Mouse (Mus musculus) urinary bladder, postnatal 36 days (tissue): ENCODE results near the gene Fam107a.

Experiments
- DNase-seq, 2 experiments: peaks; one replicate each; pipeline ENCODE4 v3.0.0; 2022; ENCODE audit warnings: low spot score in 2 of 2, mixed read lengths in 1 of 2

The Fam107a gene

DNA sequence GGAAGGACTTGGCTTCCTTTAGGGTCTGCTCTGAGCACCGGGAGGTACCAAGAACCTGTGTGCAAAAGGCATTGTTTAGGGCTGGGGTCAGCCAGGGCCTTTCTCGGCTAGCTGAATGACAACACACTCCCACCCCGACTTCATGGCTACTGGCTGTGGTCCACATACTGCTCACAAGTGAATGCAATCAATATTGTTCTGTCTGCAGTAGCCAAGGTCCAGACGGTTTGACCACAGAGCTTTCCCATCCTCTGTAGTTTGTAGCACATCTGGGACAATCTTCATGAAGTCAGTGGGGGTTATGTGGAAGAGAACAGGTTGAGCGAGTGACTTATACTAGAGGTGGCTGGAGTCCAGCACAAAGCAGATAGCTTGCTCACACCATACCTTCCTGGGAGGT is 60.9 kb downstream of the Fam107a start:
- no peak for DNase-seq

DNA sequence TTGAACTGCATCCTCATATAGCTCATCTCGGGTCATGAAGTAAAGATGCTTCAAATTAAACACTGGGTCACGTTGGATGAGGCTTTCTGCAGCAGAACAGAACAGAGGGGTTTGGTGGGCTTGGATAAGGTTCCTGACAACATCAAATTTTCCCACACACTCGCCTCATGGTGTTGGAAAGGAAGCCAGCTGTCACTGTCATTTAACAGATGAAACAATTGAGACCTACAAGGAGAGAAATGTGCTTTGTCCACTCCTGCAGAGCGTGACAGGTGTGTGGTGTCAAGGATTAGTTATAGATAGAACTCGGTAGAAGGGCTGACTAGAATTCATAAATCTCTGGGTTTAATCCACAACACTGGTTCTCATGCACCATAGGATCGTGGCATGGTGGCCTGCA is 61.8 kb downstream of the Fam107a start:
- DNase-seq = no peak

DNA sequence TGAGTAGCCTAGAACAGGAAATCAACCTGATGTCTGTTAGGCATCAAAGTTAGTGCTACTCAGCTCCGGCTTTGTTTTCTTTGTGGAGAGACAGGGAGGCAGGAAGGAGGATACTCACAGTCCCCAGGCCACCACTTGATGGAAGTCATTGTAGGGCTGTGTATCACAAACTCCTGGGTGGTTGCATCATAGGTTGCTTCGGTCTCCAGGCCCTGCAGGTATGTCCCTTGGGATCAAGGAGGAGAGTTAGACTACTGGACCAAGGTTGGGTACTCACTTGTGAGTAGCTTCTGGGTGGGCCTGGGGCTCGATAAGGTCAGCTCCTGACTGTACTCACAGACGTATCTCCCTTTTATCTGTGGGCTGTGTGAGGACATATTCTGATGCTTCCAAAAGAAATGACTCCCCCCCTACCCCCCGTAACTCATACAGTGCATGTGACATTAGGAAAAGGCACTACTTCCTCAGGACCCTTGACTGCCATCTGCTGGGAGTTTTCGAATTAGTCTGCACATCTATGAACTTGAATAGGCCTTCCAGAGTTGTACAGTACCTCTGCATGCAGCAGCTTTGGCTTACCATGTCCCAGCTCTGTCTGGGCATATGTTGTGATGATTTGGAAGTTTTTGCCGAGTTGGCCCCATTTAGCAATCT is 62.6 kb downstream of the Fam107a start:
- peak; percentile 30 to 41 for DNase-seq

DNA sequence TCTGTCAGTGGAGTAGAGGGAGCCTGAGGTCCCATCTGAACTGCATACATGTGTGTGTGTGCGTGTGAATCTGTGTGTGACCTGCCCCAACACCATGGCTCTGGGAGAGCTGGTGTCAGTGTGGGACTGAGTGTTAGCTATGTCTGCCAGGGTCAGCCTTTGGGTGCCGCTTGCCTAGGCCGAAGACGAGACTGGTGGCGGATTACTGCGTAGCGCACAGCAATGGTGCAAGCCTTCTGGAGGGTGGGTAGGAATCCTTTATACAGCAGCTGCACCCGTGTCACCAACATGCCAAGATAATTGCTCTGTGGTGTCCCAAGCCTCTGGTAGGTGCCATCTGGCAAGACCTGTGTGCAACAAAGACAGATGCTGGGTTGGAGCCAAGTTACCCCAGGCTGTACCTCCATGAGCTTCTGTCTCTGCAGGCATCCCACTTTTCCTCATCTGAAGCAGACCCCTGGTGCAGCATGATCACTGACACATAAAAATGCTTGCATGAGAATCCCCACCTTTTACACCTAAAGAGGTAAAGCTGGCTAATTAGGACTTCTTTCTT is 66.4 kb downstream of the Fam107a start:
- DNase-seq = no peak

DNA sequence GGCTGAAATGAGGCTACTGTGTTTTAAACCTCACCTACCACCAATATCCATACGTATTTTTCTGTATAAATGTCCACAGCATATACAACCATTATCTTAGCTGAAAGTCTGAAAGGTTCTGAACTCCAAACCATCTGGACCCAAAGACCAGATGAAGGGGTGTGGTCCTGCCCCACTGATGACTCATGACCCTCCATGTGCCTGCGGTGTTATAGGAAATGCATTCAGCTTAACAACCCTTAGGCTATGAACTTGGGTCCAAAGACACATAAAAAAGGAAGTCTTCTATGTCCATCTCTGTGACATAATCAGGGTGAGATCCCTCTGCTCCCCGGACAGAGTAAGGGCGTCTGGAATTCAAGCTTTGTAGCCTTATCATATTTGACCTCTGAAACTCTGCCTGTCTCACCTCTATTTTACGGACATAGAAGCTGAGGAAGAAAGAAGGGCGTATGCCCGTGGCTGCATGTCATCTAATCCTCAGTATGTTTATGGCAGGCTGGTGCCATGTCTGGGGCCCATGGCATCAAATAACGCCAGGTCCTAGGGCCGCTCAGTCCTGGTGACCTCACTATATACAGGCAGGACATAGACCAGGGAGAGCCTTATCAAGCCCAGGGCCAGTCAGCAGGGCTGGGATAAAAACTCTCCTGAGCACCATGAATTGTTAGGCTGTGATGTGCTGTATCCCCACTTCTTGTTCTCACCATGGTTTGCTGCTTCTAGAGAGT is 67.5 kb downstream of the Fam107a start:
- DNase-seq = no peak

DNA sequence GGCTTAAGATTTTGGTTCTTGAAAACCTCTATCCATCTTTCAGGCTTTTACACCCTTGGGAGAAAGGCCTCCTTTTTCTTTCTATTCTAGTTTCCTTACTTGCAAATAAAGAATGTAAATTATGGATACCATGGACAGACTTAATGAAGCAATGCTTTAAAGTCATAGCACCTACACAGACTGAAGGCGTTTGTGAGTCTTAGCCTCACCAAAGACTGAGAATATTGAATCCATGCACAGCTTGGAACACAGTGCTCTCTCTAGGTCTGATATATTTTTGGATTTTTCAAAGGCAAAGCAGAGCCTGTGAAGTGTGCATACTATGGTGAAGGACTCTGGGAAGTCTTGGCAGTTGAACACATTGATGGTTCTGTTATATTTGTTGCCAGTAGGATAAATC is 68.6 kb downstream of the Fam107a start:
- DNase-seq = no peak

DNA sequence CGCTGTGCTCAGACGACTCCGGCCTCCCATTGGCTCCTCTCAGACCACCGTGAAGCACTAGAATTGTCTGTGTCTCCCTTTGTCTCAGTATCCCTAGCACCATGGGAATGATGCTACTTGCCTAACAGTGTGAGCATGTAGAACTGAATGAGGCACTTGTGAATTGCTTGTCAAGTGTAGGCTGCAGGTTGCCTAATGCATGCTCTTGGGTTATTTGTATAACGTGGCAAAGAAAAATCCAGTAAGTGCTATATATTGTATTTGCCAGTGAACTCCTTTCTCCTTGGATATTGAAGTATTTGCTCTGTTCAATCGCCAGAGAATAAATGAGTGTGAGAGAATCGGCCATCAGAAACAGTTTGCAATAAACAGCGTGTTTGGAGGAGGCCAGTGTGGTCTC is 70.9 kb downstream of the Fam107a start:
- no peak for DNase-seq
